Mouse (Mus musculus): ENCODE results near the gene Insr. TPM values are rescaled to one million over a fixed set of nuclear protein-coding genes. Genes with fewer than 3 reads are reported as not detected.
"Not testable (repeated sequence)": the region's sequence is repeated elsewhere in the genome, so short reads cannot be mapped to it uniquely, and the experiment has no call there.

Insr gene
- total and polyA plus RNA-seq, 3 experiments = 2.1 to 4.6 (median 3.0) TPM

- dilution Hi-C loops (cut with MboI; ENCODE audit: extremely low pct_ligation_motif_present, extremely low pct_unique_long_range_greater_than_20kb, low sequenced_read_pairs) = no loop called here
- Histone ChIP-seq H3K9me3 (replicated peaks; ENCODE audit: low read length) (no peaks in the 10 kb centered on the region), H3K36me3 (replicated peaks in 1 of 2; ENCODE audit: control insufficient read depth in 1 of 2, insufficient read depth in 1 of 2, low read length in 1 of 2) (peaks cover 0 to 55% of the 10 kb centered on the region in 2 experiments), H3K79me2 (replicated peaks; ENCODE audit: control insufficient read depth, extremely low read depth, insufficient read depth, poor library complexity, severe bottlenecking) (no peaks in the 10 kb centered on the region), H3K27me3 (replicated peaks) (no peaks in the 10 kb centered on the region), H3K4me1 (ENCODE audit: control insufficient read depth in 1 of 2, insufficient read depth in 2 of 2) (no peaks in the 10 kb centered on the region), H3K4me3 (replicated peaks in 1 of 3; ENCODE audit: low read depth in 2 of 3, low read length in 2 of 3, poor library complexity in 1 of 3) (no peak overlapping the region), H3K27ac (ENCODE audit: insufficient read depth, low read depth) (no peak overlapping the region), H3K9ac (ENCODE audit: insufficient read depth, low read depth) (no peak overlapping the region), H3K4me2 (ENCODE audit: insufficient read depth, low read depth, poor library complexity, severe bottlenecking) (no peak overlapping the region)
- no peak for TF ChIP-seq EP300 (IDR thresholded peaks at IDR 0.05; ENCODE audit: low read length)
- no peak for TF ChIP-seq POLR2A (IDR thresholded peaks at IDR 0.05; ENCODE audit: low read depth, low read length)
- in situ Hi-C loops (cut with MboI; ENCODE audit: low pct_ligation_motif_present, low pct_unique_long_range_greater_than_20kb, low sequenced_read_pairs) = no loop called here
- DNase-seq (ENCODE audit: extremely low read depth) = no peak
Observed at GRCm38 (mm10) chr8:3202792-3203191, 76.6 kb downstream of the Insr start.

DNA sequence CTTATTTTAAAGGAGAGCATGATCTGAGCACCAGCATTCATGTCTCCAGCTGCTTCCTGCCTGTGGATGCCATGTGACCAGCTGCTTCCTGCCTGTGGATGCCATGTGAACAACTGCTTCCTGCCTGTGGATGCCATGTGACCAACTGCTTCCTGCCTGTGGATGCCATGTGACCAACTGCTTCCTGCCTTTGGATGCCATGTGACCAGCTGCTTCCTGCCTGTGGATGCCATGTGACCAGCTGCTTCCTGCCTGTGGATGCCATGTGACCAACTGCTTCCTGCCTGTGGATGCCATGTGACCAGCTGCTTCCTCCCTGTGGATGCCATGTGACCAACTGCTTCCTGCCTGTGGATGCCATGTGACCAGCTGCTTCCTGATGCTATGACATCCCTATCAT, 85.1 kb downstream of the Insr start:
- H3K4me2 ChIP-seq (ENCODE audit: insufficient read depth, low read depth, poor library complexity, severe bottlenecking); H3K4me3 ChIP-seq (replicated peaks in 1 of 3; ENCODE audit: low read depth in 2 of 3, low read length in 2 of 3, poor library complexity in 1 of 3); H3K27me3 ChIP-seq (replicated peaks); H3K79me2 ChIP-seq (replicated peaks; ENCODE audit: control insufficient read depth, extremely low read depth, insufficient read depth, poor library complexity, severe bottlenecking); in situ Hi-C loops (cut with MboI; ENCODE audit: low pct_ligation_motif_present, low pct_unique_long_range_greater_than_20kb, low sequenced_read_pairs); H3K27ac ChIP-seq (ENCODE audit: insufficient read depth, low read depth); H3K9ac ChIP-seq (ENCODE audit: insufficient read depth, low read depth); dilution Hi-C loops (cut with MboI; ENCODE audit: extremely low pct_ligation_motif_present, extremely low pct_unique_long_range_greater_than_20kb, low sequenced_read_pairs); H3K9me3 ChIP-seq (replicated peaks; ENCODE audit: low read length); H3K4me1 ChIP-seq (ENCODE audit: control insufficient read depth in 1 of 2, insufficient read depth in 2 of 2); DNase-seq (ENCODE audit: extremely low read depth): not testable (repeated sequence)
- H3K36me3 ChIP-seq (replicated peaks in 1 of 2; ENCODE audit: control insufficient read depth in 1 of 2, insufficient read depth in 1 of 2, low read length in 1 of 2) = peaks cover 5 to 74% of the 10 kb centered on the region in 2 experiments
- peak; percentile 42; the same call in 1 of the 2 replicates for TF ChIP-seq USF2 (conservative IDR thresholded peaks at IDR 0.05; ENCODE audit: low read depth, low read length)

GRCm38 (mm10) chr8:3191006-3191405, 88.4 kb downstream of the Insr start:
- dilution Hi-C loops (cut with MboI; ENCODE audit: extremely low pct_ligation_motif_present, extremely low pct_unique_long_range_greater_than_20kb, low sequenced_read_pairs) (no loop called here), in situ Hi-C loops (cut with MboI; ENCODE audit: low pct_ligation_motif_present, low pct_unique_long_range_greater_than_20kb, low sequenced_read_pairs) (no loop called here)
- Histone ChIP-seq H3K79me2 (replicated peaks; ENCODE audit: control insufficient read depth, extremely low read depth, insufficient read depth, poor library complexity, severe bottlenecking) (no peaks in the 10 kb centered on the region), H3K4me3 (replicated peaks in 1 of 3; ENCODE audit: low read depth in 2 of 3, low read length in 2 of 3, poor library complexity in 1 of 3) (no peak overlapping the region), H3K27ac (ENCODE audit: insufficient read depth, low read depth) (no peak overlapping the region), H3K9ac (ENCODE audit: insufficient read depth, low read depth) (no peak overlapping the region), H3K9me3 (replicated peaks; ENCODE audit: low read length) (peaks cover 6% of the 10 kb centered on the region), H3K27me3 (replicated peaks) (no peaks in the 10 kb centered on the region), H3K4me1 (ENCODE audit: control insufficient read depth in 1 of 2, insufficient read depth in 2 of 2) (no peaks in the 10 kb centered on the region), H3K36me3 (replicated peaks in 1 of 2; ENCODE audit: control insufficient read depth in 1 of 2, insufficient read depth in 1 of 2, low read length in 1 of 2) (peaks cover 5 to 85% of the 10 kb centered on the region in 2 experiments), H3K4me2 (ENCODE audit: insufficient read depth, low read depth, poor library complexity, severe bottlenecking) (no peak overlapping the region)
- TF ChIP-seq TBP (conservative IDR thresholded peaks at IDR 0.05; ENCODE audit: low read depth, low read length) = no peak
- DNase-seq (ENCODE audit: extremely low read depth) = no peak

GRCm38 (mm10) chr8:3187456-3187855, 92.0 kb downstream of the Insr start:
- H3K9ac ChIP-seq (ENCODE audit: insufficient read depth, low read depth) = no peak overlapping the region
- no peaks in the 10 kb centered on the region for H3K27me3 ChIP-seq (replicated peaks)
- DNase-seq (ENCODE audit: extremely low read depth) = no peak
- no peak overlapping the region for H3K4me2 ChIP-seq (ENCODE audit: insufficient read depth, low read depth, poor library complexity, severe bottlenecking)
- H3K79me2 ChIP-seq (replicated peaks; ENCODE audit: control insufficient read depth, extremely low read depth, insufficient read depth, poor library complexity, severe bottlenecking) = no peaks in the 10 kb centered on the region
- H3K4me1 ChIP-seq (ENCODE audit: control insufficient read depth in 1 of 2, insufficient read depth in 2 of 2) = no peaks in the 10 kb centered on the region
- dilution Hi-C loops (cut with MboI; ENCODE audit: extremely low pct_ligation_motif_present, extremely low pct_unique_long_range_greater_than_20kb, low sequenced_read_pairs) (no loop called here), in situ Hi-C loops (cut with MboI; ENCODE audit: low pct_ligation_motif_present, low pct_unique_long_range_greater_than_20kb, low sequenced_read_pairs) (loop anchor here (10.0 kb wide), 1 partner anchor 147 kb away; no protein-coding TSS in a partner anchor)
- H3K9me3 ChIP-seq (replicated peaks; ENCODE audit: low read length) = no peaks in the 10 kb centered on the region
- no peak overlapping the region for H3K4me3 ChIP-seq (replicated peaks in 1 of 3; ENCODE audit: low read depth in 2 of 3, low read length in 2 of 3, poor library complexity in 1 of 3)
- no peak for TF ChIP-seq MAX (IDR thresholded peaks at IDR 0.05; ENCODE audit: low read length)
- TF ChIP-seq HCFC1 (IDR thresholded peaks at IDR 0.05; ENCODE audit: low read depth, low read length) = no peak
- no peak for TF ChIP-seq UBTF (IDR thresholded peaks at IDR 0.05; ENCODE audit: low read depth, low read length)
- no peak for TF ChIP-seq TCF12 (IDR thresholded peaks at IDR 0.05; ENCODE audit: low read depth, low read length)
- no peak for TF ChIP-seq POLR2AphosphoS2 (IDR thresholded peaks at IDR 0.05; ENCODE audit: low read depth, low read length)
- TF ChIP-seq MAZ (IDR thresholded peaks at IDR 0.05; ENCODE audit: low read depth, low read length) = no peak
- no peak for TF ChIP-seq RCOR1 (conservative IDR thresholded peaks at IDR 0.05; ENCODE audit: low read depth, low read length)
- TF ChIP-seq CHD2 (IDR thresholded peaks at IDR 0.05; ENCODE audit: low read length) = no peak
- no peak overlapping the region for H3K27ac ChIP-seq (ENCODE audit: insufficient read depth, low read depth)
- peaks cover 0 to 78% of the 10 kb centered on the region in 2 experiments for H3K36me3 ChIP-seq (replicated peaks in 1 of 2; ENCODE audit: control insufficient read depth in 1 of 2, insufficient read depth in 1 of 2, low read length in 1 of 2)

Measured in CH12.LX (cell line).